Mouse (Mus musculus): ENCODE results near the gene Dtd1. TPM values are rescaled to one million over a fixed set of nuclear protein-coding genes. Genes with fewer than 3 reads are reported as not detected.

Gene Dtd1
- polyA plus RNA-seq, 1 experiment from 2014 or later, result 38.0 TPM

- H3K36me3 ChIP-seq, result no peaks in the 10 kb centered on the region
- WGBS, result 83% methylated on average over 2 of the region's 2 CpGs
- no peaks in the 10 kb centered on the region for H3K9me3 ChIP-seq
- no peak overlapping the region for H3K27ac ChIP-seq
- no peaks in the 10 kb centered on the region for H3K4me1 ChIP-seq
- ATAC-seq (ENCODE audit: borderline replicate concordance, extremely low read depth, low FRiP score, low TSS enrichment), result 0 out of 2 replicates have a peak, but pooled peaks have one; percentile 14
- H3K27me3 ChIP-seq, result no peaks in the 10 kb centered on the region
- no peak overlapping the region for H3K9ac ChIP-seq
- H3K4me3 ChIP-seq, result no peak overlapping the region
- no peak overlapping the region for H3K4me2 ChIP-seq
Measured at GRCm38 (mm10) chr2:144692777-144693176, 93.1 kb downstream of the Dtd1 start.

GRCm38 (mm10) chr2:144694923-144695322 is 95.2 kb downstream of the Dtd1 start:
- Histone ChIP-seq H3K4me3 (no peak overlapping the region), H3K4me2 (no peak overlapping the region), H3K9ac (no peak overlapping the region), H3K36me3 (no peaks in the 10 kb centered on the region), H3K4me1 (no peaks in the 10 kb centered on the region), H3K27me3 (no peaks in the 10 kb centered on the region), H3K9me3 (no peaks in the 10 kb centered on the region), H3K27ac (no peak overlapping the region)
- no peak for ATAC-seq (ENCODE audit: borderline replicate concordance, extremely low read depth, low FRiP score, low TSS enrichment)
- 75% methylated on average over 2 of the region's 2 CpGs for WGBS

GRCm38 (mm10) chr2:144698046-144698445 is 98.3 kb downstream of the Dtd1 start:
- WGBS, result 91% methylated on average over 12 of the region's 12 CpGs
- Histone ChIP-seq H3K4me3 (no peak overlapping the region), H3K36me3 (no peaks in the 10 kb centered on the region), H3K4me1 (no peaks in the 10 kb centered on the region), H3K27me3 (no peaks in the 10 kb centered on the region), H3K27ac (no peak overlapping the region), H3K4me2 (no peak overlapping the region), H3K9me3 (no peaks in the 10 kb centered on the region), H3K9ac (no peak overlapping the region)
- no peak for ATAC-seq (ENCODE audit: borderline replicate concordance, extremely low read depth, low FRiP score, low TSS enrichment)

- H3K27ac ChIP-seq, result no peak overlapping the region
- 80% methylated on average over 11 of the region's 11 CpGs for WGBS
- H3K4me2 ChIP-seq, result no peak overlapping the region
- H3K4me1 ChIP-seq, result no peaks in the 10 kb centered on the region
- no peaks in the 10 kb centered on the region for H3K9me3 ChIP-seq
- ATAC-seq (ENCODE audit: borderline replicate concordance, extremely low read depth, low FRiP score, low TSS enrichment), result no peak
- H3K4me3 ChIP-seq, result no peak overlapping the region
- no peaks in the 10 kb centered on the region for H3K36me3 ChIP-seq
- no peaks in the 10 kb centered on the region for H3K27me3 ChIP-seq
- no peak overlapping the region for H3K9ac ChIP-seq
Measured at GRCm38 (mm10) chr2:144700608-144701007, 100.9 kb downstream of the Dtd1 start.

- H3K4me1 ChIP-seq, result no peaks in the 10 kb centered on the region
- no peaks in the 10 kb centered on the region for H3K9me3 ChIP-seq
- no peak for ATAC-seq (ENCODE audit: borderline replicate concordance, extremely low read depth, low FRiP score, low TSS enrichment)
- no peak overlapping the region for H3K4me3 ChIP-seq
- no peaks in the 10 kb centered on the region for H3K36me3 ChIP-seq
- 96% methylated on average over 3 of the region's 3 CpGs for WGBS
- no peak overlapping the region for H3K9ac ChIP-seq
- no peak overlapping the region for H3K4me2 ChIP-seq
- no peak overlapping the region for H3K27ac ChIP-seq
- no peaks in the 10 kb centered on the region for H3K27me3 ChIP-seq
Measured at GRCm38 (mm10) chr2:144701415-144702149, 101.9 kb downstream of the Dtd1 start.

- no peaks in the 10 kb centered on the region for H3K4me1 ChIP-seq
- H3K9ac ChIP-seq, result no peak overlapping the region
- H3K4me3 ChIP-seq, result no peak overlapping the region
- no peak overlapping the region for H3K27ac ChIP-seq
- WGBS, result 56% methylated on average over 1 of the region's 1 CpGs
- no peaks in the 10 kb centered on the region for H3K36me3 ChIP-seq
- H3K27me3 ChIP-seq, result no peaks in the 10 kb centered on the region
- ATAC-seq (ENCODE audit: borderline replicate concordance, extremely low read depth, low FRiP score, low TSS enrichment), result no peak
- H3K9me3 ChIP-seq, result no peaks in the 10 kb centered on the region
- H3K4me2 ChIP-seq, result no peak overlapping the region
Measured at GRCm38 (mm10) chr2:144709285-144709684, 109.6 kb downstream of the Dtd1 start.

- Histone ChIP-seq H3K9ac (no peak overlapping the region), H3K4me2 (no peak overlapping the region), H3K9me3 (no peaks in the 10 kb centered on the region), H3K4me3 (no peak overlapping the region), H3K27me3 (no peaks in the 10 kb centered on the region), H3K27ac (no peak overlapping the region), H3K36me3 (no peaks in the 10 kb centered on the region), H3K4me1 (no peaks in the 10 kb centered on the region)
- WGBS, result 77% methylated on average over 2 of the region's 2 CpGs
- ATAC-seq (ENCODE audit: borderline replicate concordance, extremely low read depth, low FRiP score, low TSS enrichment), result no peak
Measured at GRCm38 (mm10) chr2:144709704-144710103, 110.0 kb downstream of the Dtd1 start.

- Histone ChIP-seq H3K4me2 (no peak overlapping the region), H3K9me3 (no peaks in the 10 kb centered on the region), H3K9ac (no peak overlapping the region), H3K27me3 (no peaks in the 10 kb centered on the region), H3K4me1 (0 out of 2 replicates have a peak, but pooled peaks cover 5% of the 10 kb centered on the region), H3K36me3 (no peaks in the 10 kb centered on the region), H3K27ac (no peak overlapping the region), H3K4me3 (no peak overlapping the region)
- 74% methylated on average over 2 of the region's 2 CpGs for WGBS
- no peak for ATAC-seq (ENCODE audit: borderline replicate concordance, extremely low read depth, low FRiP score, low TSS enrichment)
Measured at GRCm38 (mm10) chr2:144714596-144714995, 114.9 kb downstream of the Dtd1 start.

- no peak overlapping the region for H3K4me2 ChIP-seq
- H3K27me3 ChIP-seq, result no peaks in the 10 kb centered on the region
- H3K4me1 ChIP-seq, result 0 out of 2 replicates have a peak, but pooled peaks cover 5% of the 10 kb centered on the region
- H3K4me3 ChIP-seq, result no peak overlapping the region
- no peak for ATAC-seq (ENCODE audit: borderline replicate concordance, extremely low read depth, low FRiP score, low TSS enrichment)
- 72% methylated on average over 2 of the region's 2 CpGs for WGBS
- no peak overlapping the region for H3K9ac ChIP-seq
- H3K9me3 ChIP-seq, result no peaks in the 10 kb centered on the region
- no peaks in the 10 kb centered on the region for H3K36me3 ChIP-seq
- H3K27ac ChIP-seq, result no peak overlapping the region
Measured at GRCm38 (mm10) chr2:144715211-144715768, 115.6 kb downstream of the Dtd1 start.

GRCm38 (mm10) chr2:144716248-144716647 is 116.6 kb downstream of the Dtd1 start:
- Histone ChIP-seq H3K9me3 (no peaks in the 10 kb centered on the region), H3K4me2 (no peak overlapping the region), H3K27me3 (no peaks in the 10 kb centered on the region), H3K9ac (no peak overlapping the region), H3K4me3 (no peak overlapping the region), H3K36me3 (no peaks in the 10 kb centered on the region), H3K27ac (peak overlapping the region; percentile 35; the same call in 1 of the 2 replicates), H3K4me1 (0 out of 2 replicates have a peak, but pooled peaks cover 5% of the 10 kb centered on the region)
- 58% methylated on average over 5 of the region's 5 CpGs for WGBS
- ATAC-seq (ENCODE audit: borderline replicate concordance, extremely low read depth, low FRiP score, low TSS enrichment), result peak; percentile 70; the same call in 1 of the 2 replicates

GRCm38 (mm10) chr2:144718273-144718672 is 118.6 kb downstream of the Dtd1 start:
- no peak overlapping the region for H3K4me3 ChIP-seq
- no peak overlapping the region for H3K9ac ChIP-seq
- 0 out of 2 replicates have a peak, but pooled peaks cover 5% of the 10 kb centered on the region for H3K4me1 ChIP-seq
- no peaks in the 10 kb centered on the region for H3K27me3 ChIP-seq
- H3K27ac ChIP-seq, result no peak overlapping the region
- no peaks in the 10 kb centered on the region for H3K9me3 ChIP-seq
- H3K36me3 ChIP-seq, result no peaks in the 10 kb centered on the region
- H3K4me2 ChIP-seq, result no peak overlapping the region
- ATAC-seq (ENCODE audit: borderline replicate concordance, extremely low read depth, low FRiP score, low TSS enrichment), result no peak
- 62% methylated on average over 5 of the region's 5 CpGs for WGBS

GRCm38 (mm10) chr2:144719294-144719693 is 119.6 kb downstream of the Dtd1 start:
- H3K27me3 ChIP-seq, result no peaks in the 10 kb centered on the region
- no peak overlapping the region for H3K27ac ChIP-seq
- H3K4me3 ChIP-seq, result no peak overlapping the region
- no peak overlapping the region for H3K9ac ChIP-seq
- H3K9me3 ChIP-seq, result no peaks in the 10 kb centered on the region
- WGBS, result 69% methylated on average over 5 of the region's 5 CpGs
- H3K36me3 ChIP-seq, result no peaks in the 10 kb centered on the region
- ATAC-seq (ENCODE audit: borderline replicate concordance, extremely low read depth, low FRiP score, low TSS enrichment), result no peak; the same call in 1 of the 2 replicates
- no peak overlapping the region for H3K4me2 ChIP-seq
- 0 out of 2 replicates have a peak, but pooled peaks cover 5% of the 10 kb centered on the region for H3K4me1 ChIP-seq
